Mouse (Mus musculus): ENCODE results near the gene Wdr92. TPM values are rescaled to one million over a fixed set of nuclear protein-coding genes. Genes with fewer than 3 reads are reported as not detected.

Gene Wdr92
- 10 to 100 TPM; 10.7 to 14.1 (median 11.2) TPM for total RNA-seq (2022)

GRCm38 (mm10) chr11:17181807-17182206 lies at the start of gene Wdr92:
Gene Wdr92 (plus strand): TSS chr11:17182107.
- no peak for DNase-seq (ENCODE audit: low spot score)

GRCm38 (mm10) chr11:17135638-17136037 lies 46.3 kb upstream of the Wdr92 start:
- no peak for DNase-seq (ENCODE audit: low spot score)

- DNase-seq (ENCODE audit: low spot score) = no peak
Measured at GRCm38 (mm10) chr11:17138306-17139033, 43.4 kb upstream of the Wdr92 start.

GRCm38 (mm10) chr11:17158858-17159737 lies 22.8 kb upstream of the Wdr92 start, which contains the start of gene Ppp3r1:
Gene Ppp3r1 (plus strand): TSS chr11:17159263.
- DNase-seq (ENCODE audit: low spot score) = peak; percentile 95

- DNase-seq (ENCODE audit: low spot score) = peak; percentile 29
Measured at GRCm38 (mm10) chr11:17159738-17160241, 22.1 kb upstream of the Wdr92 start.

- DNase-seq (ENCODE audit: low spot score) = peak; percentile 58
Measured at GRCm38 (mm10) chr11:17160242-17160641, 21.7 kb upstream of the Wdr92 start.

GRCm38 (mm10) chr11:17163956-17164355 lies 18.0 kb upstream of the Wdr92 start:
- DNase-seq (ENCODE audit: low spot score) = no peak

GRCm38 (mm10) chr11:17166627-17167026 lies 15.3 kb upstream of the Wdr92 start:
- DNase-seq (ENCODE audit: low spot score) = no peak

- no peak for DNase-seq (ENCODE audit: low spot score)
Measured at GRCm38 (mm10) chr11:17169262-17169661, 12.6 kb upstream of the Wdr92 start.

GRCm38 (mm10) chr11:17170938-17171729 lies 10.8 kb upstream of the Wdr92 start:
- no peak for DNase-seq (ENCODE audit: low spot score)

- no peak for DNase-seq (ENCODE audit: low spot score)
Measured at GRCm38 (mm10) chr11:17172300-17172699, 9.6 kb upstream of the Wdr92 start.

GRCm38 (mm10) chr11:17176638-17177037 lies 5.3 kb upstream of the Wdr92 start:
- no peak for DNase-seq (ENCODE audit: low spot score)

- no peak for DNase-seq (ENCODE audit: low spot score)
Measured at GRCm38 (mm10) chr11:17180753-17181152, 1.2 kb upstream of the Wdr92 start.

- DNase-seq (ENCODE audit: low spot score) = no peak
Measured at GRCm38 (mm10) chr11:17183165-17183564, 1.3 kb downstream of the Wdr92 start.

GRCm38 (mm10) chr11:17187649-17188048 lies 5.7 kb downstream of the Wdr92 start:
- DNase-seq (ENCODE audit: low spot score) = no peak

GRCm38 (mm10) chr11:17188786-17189185 lies 6.9 kb downstream of the Wdr92 start:
- no peak for DNase-seq (ENCODE audit: low spot score)

- DNase-seq (ENCODE audit: low spot score) = no peak
Measured at GRCm38 (mm10) chr11:17192151-17192844, 10.4 kb downstream of the Wdr92 start.

- DNase-seq (ENCODE audit: low spot score) = no peak
Measured at GRCm38 (mm10) chr11:17199170-17199569, 17.3 kb downstream of the Wdr92 start.

- DNase-seq (ENCODE audit: low spot score) = no peak
Measured at GRCm38 (mm10) chr11:17199840-17200501, 18.1 kb downstream of the Wdr92 start.

- DNase-seq (ENCODE audit: low spot score) = no peak
Measured at GRCm38 (mm10) chr11:17200936-17201335, 19.0 kb downstream of the Wdr92 start.
